Mouse (Mus musculus): ENCODE measurements around the gene Pdzd2. TPM values are rescaled to one million over a fixed set of nuclear protein-coding genes. Genes with fewer than 3 reads are reported as not detected.

Pdzd2 gene
- total RNA-seq, 2 experiments from 2014 or later: 136 to 185 TPM

DNA sequence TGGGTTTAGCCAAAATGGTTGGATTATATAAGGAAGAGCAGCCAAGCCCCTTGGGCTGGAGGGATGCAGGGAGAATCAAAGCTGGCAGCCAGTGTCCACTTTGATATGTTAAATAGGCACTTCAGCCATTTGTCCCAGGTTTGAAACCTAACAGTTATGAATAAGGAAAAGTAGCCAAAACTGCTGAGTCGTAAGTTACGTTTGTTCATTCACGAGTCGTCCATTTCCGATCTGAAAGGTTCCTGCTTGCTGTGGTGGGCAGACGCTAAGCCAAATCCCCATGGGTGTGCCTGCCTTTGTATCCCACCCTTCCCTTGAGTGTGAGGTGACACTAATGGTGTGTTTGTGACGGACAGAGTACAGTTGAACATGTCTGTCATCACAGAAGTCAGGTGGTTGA is 428.3 kb downstream of the Pdzd2 start:
- intact Hi-C loops (cut with DNase I): no loop called here
- no peak for DNase-seq

DNA sequence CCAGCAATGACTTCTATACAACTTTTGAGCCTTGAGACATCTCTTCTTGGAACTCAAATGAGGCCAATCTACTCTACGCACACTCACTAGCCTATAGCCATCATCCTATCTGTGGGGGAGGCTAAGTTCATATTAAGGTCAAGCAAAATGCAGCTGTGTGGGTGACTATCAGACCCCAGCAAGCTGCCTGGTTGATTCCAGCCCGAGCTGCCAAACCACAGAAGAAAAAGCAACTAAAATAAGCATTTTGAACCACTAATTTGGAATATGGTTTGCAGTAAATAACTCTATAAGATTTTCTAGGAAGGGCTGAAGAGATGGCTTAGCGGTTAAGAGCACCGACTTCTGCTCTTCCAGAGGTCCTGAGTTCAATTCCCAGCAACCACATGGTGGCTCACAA is 429.0 kb downstream of the Pdzd2 start:
- no peak for DNase-seq
- intact Hi-C loops (cut with DNase I): no loop called here

Small RNA genes within 50 kb of the gene (microRNA-seq; reads per million reads assigned to microRNA genes)
- 0 reads per million in 2 experiments for gene Gm24135
- 0 reads per million in 2 experiments for gene Gm24302

Other genes starting within 250 kb of the Pdzd2 start
- 10 to 100 TPM; 14.2 to 14.9 TPM for gene 6030458C11Rik, start 84.7 kb upstream of the Pdzd2 start, total RNA-seq (2021)
- gene Drosha, start 84.9 kb upstream of the Pdzd2 start, total RNA-seq (2021): 10 to 100 TPM; 29.3 to 32.7 TPM